Mouse (Mus musculus) testis, adult 2 months (tissue): Measurements from ENCODE around the gene Zfp317.

ENCODE experiments used
- CTCF ChIP-seq: fragments of 200-500 bp; IDR thresholded peaks from 2 replicates; pipeline ENCODE4 v1.5.1; 2012; ENCODE audit warnings: low read depth, mild to moderate bottlenecking, inconsistent platforms, low read length, moderate library complexity; ENCODE audit not compliant: control insufficient read depth, insufficient read depth, insufficient replicate concordance
- POLR2A ChIP-seq: fragments of 200-500 bp; IDR thresholded peaks from 2 replicates; pipeline ENCODE4 v1.6.1; 2012; ENCODE audit warnings: low read depth, mild to moderate bottlenecking, inconsistent platforms, low read length, moderate library complexity; ENCODE audit not compliant: control insufficient read depth

DNA sequence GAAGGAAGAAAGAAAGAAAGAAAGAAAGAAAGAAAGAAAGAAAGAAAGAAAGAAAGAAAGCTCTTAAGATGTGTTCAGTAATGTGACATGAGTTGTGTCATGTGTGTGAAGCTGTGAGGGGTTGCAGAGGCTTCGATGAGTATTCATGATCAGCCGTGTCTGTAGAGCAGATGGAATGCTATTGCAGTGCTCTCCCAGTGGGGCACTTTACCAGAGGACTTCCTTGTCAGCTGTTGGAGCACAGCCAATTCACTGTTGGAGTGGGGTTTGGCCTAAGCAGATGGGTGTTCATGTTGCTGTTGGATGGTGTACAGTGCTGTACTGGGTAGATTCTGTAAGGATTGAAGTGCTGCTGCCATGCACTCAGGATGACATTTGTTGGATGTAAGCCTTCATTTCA lies 70.5 kb downstream of the Zfp317 start:
- TF ChIP-seq CTCF (no peak), POLR2A (no peak)
